Mouse (Mus musculus): Measurements from ENCODE around the gene Slc25a48.

Slc25a48 gene

GRCm38 (mm10) chr13:56438211-56439075 is at the start of gene Slc25a48:
TSS of gene Slc25a48 (plus strand) at chr13:56438355.
- peak; percentile 59 for DNase-seq (ENCODE audit: low read depth, low spot score)

GRCm38 (mm10) chr13:56397572-56397971 is 40.6 kb upstream of the Slc25a48 start:
- no peak for DNase-seq (ENCODE audit: low read depth, low spot score)

- peak; percentile 44 for DNase-seq (ENCODE audit: low read depth, low spot score)
These were observed 37.0 kb upstream of the Slc25a48 start for GRCm38 (mm10) chr13:56401186-56401585.

- peak; percentile 9 for DNase-seq (ENCODE audit: low read depth, low spot score)
These were observed 34.6 kb upstream of the Slc25a48 start for GRCm38 (mm10) chr13:56403381-56404086.

- DNase-seq (ENCODE audit: low read depth, low spot score): peak; percentile 44
These were observed 33.5 kb upstream of the Slc25a48 start for GRCm38 (mm10) chr13:56404511-56405140.

- no peak for DNase-seq (ENCODE audit: low read depth, low spot score)
These were observed 25.8 kb upstream of the Slc25a48 start for GRCm38 (mm10) chr13:56412286-56412873.

- DNase-seq (ENCODE audit: low read depth, low spot score): no peak
These were observed 19.3 kb upstream of the Slc25a48 start for GRCm38 (mm10) chr13:56418685-56419483.

GRCm38 (mm10) chr13:56419538-56419937 is 18.6 kb upstream of the Slc25a48 start:
- no peak for DNase-seq (ENCODE audit: low read depth, low spot score)

- DNase-seq (ENCODE audit: low read depth, low spot score): peak; percentile 71
These were observed 16.0 kb upstream of the Slc25a48 start for GRCm38 (mm10) chr13:56422072-56422723.

- DNase-seq (ENCODE audit: low read depth, low spot score): no peak
These were observed 12.2 kb upstream of the Slc25a48 start for GRCm38 (mm10) chr13:56425931-56426330.

- peak; percentile 64 for DNase-seq (ENCODE audit: low read depth, low spot score)
These were observed 11.8 kb upstream of the Slc25a48 start, which contains the start of gene Gm3045 for GRCm38 (mm10) chr13:56426365-56426764. TSS of gene Gm3045 (plus strand) at chr13:56426594.

- peak; percentile 78 for DNase-seq (ENCODE audit: low read depth, low spot score)
These were observed 9.2 kb upstream of the Slc25a48 start for GRCm38 (mm10) chr13:56428724-56429500.

- peak; percentile 69 for DNase-seq (ENCODE audit: low read depth, low spot score)
These were observed 5.7 kb upstream of the Slc25a48 start for GRCm38 (mm10) chr13:56432496-56432895.

GRCm38 (mm10) chr13:56433466-56433865 is 4.7 kb upstream of the Slc25a48 start:
- peak; percentile 64 for DNase-seq (ENCODE audit: low read depth, low spot score)

GRCm38 (mm10) chr13:56434311-56434751 is 3.8 kb upstream of the Slc25a48 start:
- DNase-seq (ENCODE audit: low read depth, low spot score): no peak

- no peak for DNase-seq (ENCODE audit: low read depth, low spot score)
These were observed 2.4 kb upstream of the Slc25a48 start for GRCm38 (mm10) chr13:56435615-56436287.

- no peak for DNase-seq (ENCODE audit: low read depth, low spot score)
These were observed 5.3 kb downstream of the Slc25a48 start for GRCm38 (mm10) chr13:56443411-56443810.

- DNase-seq (ENCODE audit: low read depth, low spot score): no peak
These were observed 6.0 kb downstream of the Slc25a48 start for GRCm38 (mm10) chr13:56444112-56444511.

- DNase-seq (ENCODE audit: low read depth, low spot score): no peak
These were observed 6.8 kb downstream of the Slc25a48 start for GRCm38 (mm10) chr13:56444996-56445395.
